Mouse (Mus musculus): ENCODE results near the gene Naif1.

DNA sequence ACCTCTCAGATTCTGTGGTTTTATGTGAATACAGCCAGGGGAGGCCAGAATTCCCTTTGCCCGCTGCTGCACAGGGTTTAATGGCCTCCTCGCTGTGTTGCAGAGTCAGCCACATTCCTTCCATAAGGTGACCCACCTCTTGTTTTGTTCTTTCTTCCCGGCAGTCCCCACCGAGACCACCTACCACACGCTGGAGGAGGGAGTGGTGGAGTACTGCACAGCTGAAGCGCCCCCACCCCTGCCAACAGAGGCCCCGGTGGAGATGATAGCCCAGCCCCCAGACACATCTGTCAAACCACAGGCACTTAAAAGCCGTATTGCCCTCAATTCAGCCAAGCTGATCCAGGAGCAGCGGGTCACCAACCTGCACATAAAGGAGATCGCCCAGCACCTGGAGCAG, 4.4 kb downstream of the Naif1 start:
- no peak for TF ChIP-seq EP300 (IDR thresholded peaks at IDR 0.05)
- TF ChIP-seq CTCF (IDR thresholded peaks at IDR 0.05): no peak
